Mouse (Mus musculus): ENCODE results near the gene Ptprr. TPM values are rescaled to one million over a fixed set of nuclear protein-coding genes. Genes with fewer than 3 reads are reported as not detected.
A peak's percentile ranks its signal among the peaks of the same experiment; 100 is the strongest.

Gene Ptprr
- polyA plus RNA-seq, 1 experiment from 2014 or later = 25.6 TPM

DNA sequence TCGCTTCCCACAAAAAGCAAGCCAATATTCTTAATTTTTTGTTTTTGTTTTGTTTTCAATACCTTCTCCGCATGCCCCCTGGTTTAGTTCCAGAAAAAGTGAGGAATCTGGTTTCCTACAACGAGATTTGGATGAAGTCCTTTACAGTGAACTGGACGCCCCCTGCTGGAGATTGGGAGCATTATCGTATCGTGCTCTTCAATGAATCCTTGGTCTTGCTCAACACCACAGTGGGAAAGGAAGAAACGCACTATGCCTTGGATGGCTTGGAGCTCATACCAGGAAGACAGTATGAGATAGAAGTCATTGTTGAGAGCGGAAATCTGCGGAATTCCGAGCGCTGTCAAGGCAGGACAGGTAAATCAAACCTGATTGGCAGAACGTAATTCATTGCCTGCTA, 301.2 kb downstream of the Ptprr start:
- H3K9ac ChIP-seq (ENCODE audit: low read depth, low read length) = no peak overlapping the region
- peak overlapping the region; percentile 40 for H3K4me2 ChIP-seq (ENCODE audit: low read length)
- H3K9me3 ChIP-seq (ENCODE audit: control insufficient read depth, low read length) = no peaks in the 10 kb centered on the region
- H3K4me3 ChIP-seq (ENCODE audit: low read length) = no peak overlapping the region
- 19% methylated on average over 12 of the region's 12 CpGs for WGBS
- no peaks in the 10 kb centered on the region for H3K27me3 ChIP-seq (replicated peaks; ENCODE audit: control insufficient read depth, insufficient read depth, low read length)
- H3K27ac ChIP-seq (ENCODE audit: low read depth, low read length) = no peak overlapping the region
- ATAC-seq = peak; percentile 74; the same call in 1 of the 2 replicates
- H3K36me3 ChIP-seq (ENCODE audit: control insufficient read depth, insufficient read depth, low read length) = no peaks in the 10 kb centered on the region
- peaks cover 2% of the 10 kb centered on the region; the same call in 1 of the 2 replicates for H3K4me1 ChIP-seq (ENCODE audit: control insufficient read depth, insufficient read depth, low read depth, low read length)

Other genes with a start within 250 kb of the Ptprr start
- 0.59 and 0.88 TPM in 2 replicates for gene Tspan8, start 201.4 kb upstream of the Ptprr start, polyA plus RNA-seq (2015; fragmentation: Nextera tagmentation; extraction: Ambion mirVana)
- gene 4933416C03Rik, start 95.7 kb downstream of the Ptprr start, polyA plus RNA-seq (2015; fragmentation: Nextera tagmentation; extraction: Ambion mirVana) = 0.15 and 0.19 TPM in 2 replicates

Measured in hindbrain, embryonic 16.5 days (tissue).